Mouse (Mus musculus) lung, adult 18-20 months (tissue): ENCODE measurements at regions not wholly inside any gene's neighbourhood (a gene's known extent, or its start where the extent isn't known, plus 50 kb on each side); places are given as distances from the start of the nearest gene placed in this dataset.
"Not testable (repeated sequence)": the region's sequence is repeated elsewhere in the genome, so short reads cannot be mapped to it uniquely, and the experiment has no call there.

Source experiments
- DNase-seq, 2 experiments: peaks; one replicate each; pipeline ENCODE4 v3.0.0; 2022; ENCODE audit warnings: mixed read lengths in 2 of 2

DNA sequence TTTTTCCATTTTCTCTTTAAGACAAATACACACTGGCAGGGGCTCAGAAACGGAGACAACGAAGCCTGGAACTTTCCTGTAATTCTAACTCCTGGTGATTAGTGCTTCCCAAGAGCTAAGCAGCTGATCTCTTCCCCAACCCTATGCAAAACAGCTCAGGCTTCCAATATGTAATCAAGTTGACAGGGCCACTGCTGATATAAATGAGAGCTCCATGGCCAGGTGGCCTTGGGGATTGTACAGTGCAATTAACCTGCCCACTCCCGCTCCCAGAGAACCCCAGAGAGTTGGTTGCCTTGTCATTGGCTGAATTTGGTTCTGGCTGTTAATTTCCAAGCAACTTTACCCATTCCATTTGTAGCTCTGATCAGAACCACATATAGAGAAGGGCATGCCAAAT is 67.8 kb downstream of the 4933415F23Rik start:
- DNase-seq = no peak

DNA sequence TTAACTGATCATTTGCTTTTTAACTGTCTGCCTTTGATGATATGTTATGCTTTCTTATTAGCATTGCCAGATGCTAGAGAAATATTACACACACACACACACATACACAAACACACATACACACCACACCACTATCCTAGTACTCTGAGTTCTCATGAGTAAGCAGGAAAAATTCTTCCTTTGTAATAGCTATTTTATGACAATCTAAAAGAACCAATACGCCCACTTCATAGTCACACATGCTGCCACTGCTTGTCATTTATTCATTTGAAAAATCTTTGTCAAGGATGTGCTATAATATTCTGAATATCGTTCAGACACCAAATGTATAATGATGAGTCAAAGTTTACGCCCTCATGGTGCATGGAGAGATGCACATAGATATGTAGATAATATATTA is 78.5 kb downstream of the 4933415F23Rik start:
- DNase-seq = no peak

DNA sequence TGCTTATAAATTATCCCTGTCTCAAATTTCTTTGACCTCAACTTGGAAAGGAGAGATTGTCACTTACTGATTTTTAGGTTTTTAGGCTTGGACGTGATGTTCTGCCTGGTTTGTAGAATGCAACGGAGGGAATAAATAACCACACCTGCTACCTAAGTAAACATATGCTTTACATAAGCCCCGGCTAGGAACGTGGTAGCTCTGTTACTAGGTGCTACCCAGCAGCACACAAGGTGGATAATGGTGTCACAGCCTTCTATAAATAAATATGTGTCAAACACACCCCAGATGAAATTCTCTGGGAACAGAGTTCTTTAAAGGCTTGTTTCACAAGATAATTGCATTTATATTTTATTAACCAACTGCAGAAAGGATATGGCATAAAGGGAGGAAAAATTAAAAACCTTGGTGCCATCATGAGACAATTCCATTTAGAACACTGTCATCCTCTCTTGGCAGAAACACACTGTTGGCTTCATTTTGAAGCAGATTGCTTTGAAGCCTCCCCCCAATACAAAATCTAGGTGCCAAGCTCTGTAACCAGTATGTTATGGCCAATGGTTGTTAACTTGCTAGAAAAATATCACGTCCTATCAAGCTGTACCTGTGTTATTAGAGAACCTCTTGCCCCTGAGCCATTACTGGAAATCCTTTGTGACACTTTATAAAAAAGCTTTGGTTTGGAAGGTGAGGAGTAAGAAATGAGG is 94.1 kb downstream of the 4933415F23Rik start:
- no peak for DNase-seq

DNA sequence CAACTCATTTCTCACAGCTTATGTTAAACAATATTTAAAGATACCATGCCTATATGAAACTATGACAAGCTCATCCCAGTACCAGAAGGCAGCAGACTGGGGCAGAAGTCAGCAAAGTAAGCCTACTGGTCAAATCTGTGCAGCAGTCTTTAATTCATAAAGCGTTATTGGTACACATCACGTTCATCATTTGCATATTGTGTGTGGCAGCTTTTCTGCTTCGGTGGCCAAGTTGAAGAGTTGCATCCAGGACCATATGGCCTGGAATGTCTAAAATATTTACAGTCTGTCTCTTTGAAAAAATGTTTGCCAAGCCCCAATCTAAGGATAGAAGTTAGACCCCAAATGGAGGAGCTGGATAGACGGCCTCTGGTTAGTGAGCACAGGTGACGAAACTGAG is 97.2 kb downstream of the 4933415F23Rik start:
- DNase-seq = no peak

DNA sequence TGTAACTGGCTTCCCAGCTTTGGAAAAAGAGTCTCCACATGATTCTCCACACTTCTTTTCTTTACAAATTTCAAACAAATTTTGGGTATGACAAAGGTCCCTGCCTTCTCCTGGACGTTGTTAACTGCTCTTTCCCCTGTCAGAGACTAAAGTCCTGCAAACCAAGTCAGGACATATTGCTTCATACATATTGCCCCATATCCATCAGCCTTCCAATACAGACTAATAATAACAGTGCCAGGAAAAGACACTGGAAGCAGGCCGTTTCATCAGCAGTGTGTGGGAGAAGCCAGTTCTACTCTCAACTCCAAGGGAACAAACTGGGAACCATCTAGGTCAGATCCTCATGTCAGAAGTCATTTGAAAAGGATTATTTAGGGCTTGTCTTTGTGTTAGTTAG is 105.4 kb downstream of the 4933415F23Rik start:
- DNase-seq = no peak

DNA sequence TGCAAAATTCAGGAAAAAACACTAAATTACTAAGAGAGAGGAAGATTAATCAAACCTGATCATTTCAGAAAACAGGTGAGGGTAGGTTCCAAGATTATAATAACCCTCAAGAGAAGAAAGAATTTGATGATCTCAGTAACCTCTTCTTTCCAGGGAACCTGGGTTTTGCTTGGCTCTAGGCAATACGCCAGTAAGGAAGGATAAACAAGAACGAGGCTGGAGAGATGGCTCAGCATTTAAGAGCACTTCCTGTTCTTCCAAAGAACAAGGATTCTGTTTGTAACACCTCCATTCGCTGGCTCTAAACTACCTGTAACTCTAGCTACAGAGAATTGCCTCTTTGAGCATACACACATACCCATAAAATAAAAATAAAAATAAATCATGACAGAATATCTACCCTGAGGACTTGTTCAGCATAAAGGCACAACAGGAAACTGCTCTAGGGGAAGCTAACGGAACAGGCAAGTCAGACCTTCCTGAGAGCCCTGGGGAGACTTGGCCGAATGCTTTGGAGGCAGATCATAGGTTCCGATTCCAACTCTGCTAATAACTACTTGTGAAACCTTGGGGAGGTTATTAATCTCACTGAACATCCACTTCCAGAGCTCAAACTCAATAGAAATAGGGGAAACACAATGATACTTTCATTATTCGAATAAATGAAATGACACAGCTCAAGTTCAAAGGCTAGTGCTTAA is 112.4 kb downstream of the 4933415F23Rik start:
- no peak for DNase-seq

DNA sequence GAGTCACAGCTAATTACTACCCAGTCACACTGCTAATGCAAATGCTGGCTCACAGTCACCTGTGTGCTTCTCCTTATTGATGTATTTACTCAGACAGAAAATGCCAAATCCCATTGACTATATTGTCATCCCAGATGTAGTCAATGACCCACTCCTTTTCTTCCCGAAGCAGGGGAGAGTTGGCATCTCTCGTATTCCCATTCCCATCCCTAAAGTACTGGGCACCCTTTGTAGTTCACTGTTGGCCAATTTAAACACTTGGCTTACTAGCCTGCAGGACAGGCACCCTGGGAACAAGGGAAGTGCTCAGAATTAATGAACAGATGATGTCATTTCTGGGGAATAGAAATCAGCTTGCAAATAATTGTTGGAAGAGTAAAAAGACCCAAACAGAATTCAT is 114.5 kb downstream of the 4933415F23Rik start:
- no peak for DNase-seq

DNA sequence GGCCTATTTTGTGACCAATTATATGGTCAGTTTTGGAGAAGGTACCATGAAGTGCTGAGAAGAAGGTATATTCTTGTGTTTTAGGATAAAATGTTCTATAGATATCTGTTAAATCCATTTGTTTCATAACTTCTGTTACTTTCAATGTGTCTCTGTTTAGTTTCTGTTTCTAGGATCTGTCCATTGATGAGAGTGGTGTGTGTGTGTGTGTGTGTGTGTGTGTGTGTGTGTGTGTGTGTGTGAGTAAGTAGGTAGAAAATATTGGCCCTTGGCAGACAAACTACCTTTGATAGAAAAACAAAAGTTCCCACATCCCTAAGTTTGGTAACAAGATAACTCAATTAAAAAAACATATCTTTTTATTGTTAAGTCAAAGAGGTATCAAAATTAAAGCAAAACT is 117.8 kb downstream of the 4933415F23Rik start:
- not testable (repeated sequence) for DNase-seq

DNA sequence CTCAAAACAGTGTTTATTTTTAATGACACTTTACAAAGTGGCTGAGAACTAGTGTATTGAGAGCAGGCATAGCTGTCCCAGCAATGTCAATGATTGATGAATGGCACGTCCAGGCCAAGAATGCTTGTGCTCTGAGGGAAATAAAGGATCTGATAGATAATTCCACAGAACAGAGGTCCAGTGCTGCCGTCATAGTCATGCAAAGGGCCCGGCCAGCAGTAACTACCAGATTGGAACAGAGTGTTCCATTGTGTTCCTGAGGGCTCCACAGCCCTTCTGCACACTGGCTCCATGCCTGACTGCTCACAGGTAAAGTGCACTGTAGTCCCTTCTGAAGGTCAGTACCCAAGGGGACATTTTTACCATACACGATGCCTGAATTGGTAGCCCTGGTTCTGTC is 127.1 kb downstream of the 4933415F23Rik start:
- DNase-seq = no peak

DNA sequence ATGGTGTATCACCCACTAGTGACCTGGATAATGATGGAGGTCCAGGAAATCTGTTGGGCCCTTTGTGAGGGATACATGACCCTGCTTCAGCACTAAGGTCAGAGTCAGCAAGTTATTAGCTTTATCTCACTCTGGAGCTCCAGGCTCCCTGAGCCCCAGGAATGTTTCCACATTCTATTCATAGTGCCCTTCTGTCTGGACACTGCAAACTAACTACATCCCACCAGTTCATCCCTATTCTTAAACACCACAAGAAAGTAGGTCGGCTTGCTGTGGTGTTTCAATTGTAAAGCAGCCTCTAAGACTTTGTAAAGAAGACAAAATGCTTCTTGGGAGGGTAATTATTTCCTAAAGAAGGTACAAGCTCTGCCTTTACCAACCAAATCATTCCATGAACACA is 138.2 kb upstream of the Rims1 start:
- no peak for DNase-seq

DNA sequence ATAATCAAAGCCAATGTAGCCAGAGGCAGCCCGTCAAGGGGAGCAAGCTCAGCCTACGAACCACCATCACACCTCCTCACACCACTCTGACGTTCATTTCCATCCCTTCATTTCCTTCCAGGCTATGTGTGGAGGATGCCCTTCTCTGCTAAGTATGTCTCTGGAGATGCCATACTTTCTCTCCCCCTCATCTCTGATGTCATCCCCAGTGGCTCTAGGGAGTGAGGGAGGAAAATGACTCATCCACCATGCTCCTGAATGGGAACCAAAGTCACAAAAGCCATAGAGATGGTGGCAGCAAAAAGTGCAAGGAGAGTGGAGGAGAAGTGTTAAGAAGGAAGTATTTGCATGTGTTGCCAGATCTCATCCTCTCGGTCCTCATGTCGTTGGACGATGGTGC is 134.0 kb upstream of the Rims1 start:
- DNase-seq = no peak

DNA sequence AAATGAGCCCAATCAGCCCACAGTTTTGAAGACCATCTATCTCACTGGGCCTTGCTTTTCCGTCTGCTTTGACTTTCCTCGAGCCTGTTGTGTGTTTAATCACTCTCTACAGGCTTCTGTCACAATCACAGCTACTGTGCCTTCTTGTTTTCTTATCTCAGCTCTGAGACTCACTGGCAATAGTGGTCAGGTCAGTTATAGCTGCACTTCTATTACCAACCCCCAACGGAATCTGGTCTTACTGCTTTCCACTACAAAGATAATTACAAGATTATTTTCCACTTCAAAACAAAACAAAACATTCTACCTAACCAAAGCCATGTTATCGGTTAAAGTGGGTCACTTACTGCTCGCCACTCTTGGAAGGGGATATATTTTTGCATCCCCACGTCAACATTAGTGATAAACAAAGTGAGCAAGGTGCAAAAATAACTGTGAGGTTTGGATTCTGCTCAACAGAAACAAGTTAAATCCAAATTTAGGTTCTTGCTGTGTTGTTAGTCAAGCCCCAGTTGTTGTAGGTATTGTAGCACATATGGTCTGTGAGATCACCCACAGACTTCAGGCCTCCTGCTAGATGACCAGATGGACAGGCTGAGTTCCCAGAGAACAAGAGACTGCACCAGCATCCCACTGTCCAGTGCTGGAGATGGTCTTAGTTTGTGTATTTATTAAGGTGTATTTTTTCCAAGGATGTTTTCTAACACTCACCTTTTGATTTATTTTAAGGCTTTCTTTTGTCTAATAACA is 125.5 kb upstream of the Rims1 start:
- DNase-seq = no peak

DNA sequence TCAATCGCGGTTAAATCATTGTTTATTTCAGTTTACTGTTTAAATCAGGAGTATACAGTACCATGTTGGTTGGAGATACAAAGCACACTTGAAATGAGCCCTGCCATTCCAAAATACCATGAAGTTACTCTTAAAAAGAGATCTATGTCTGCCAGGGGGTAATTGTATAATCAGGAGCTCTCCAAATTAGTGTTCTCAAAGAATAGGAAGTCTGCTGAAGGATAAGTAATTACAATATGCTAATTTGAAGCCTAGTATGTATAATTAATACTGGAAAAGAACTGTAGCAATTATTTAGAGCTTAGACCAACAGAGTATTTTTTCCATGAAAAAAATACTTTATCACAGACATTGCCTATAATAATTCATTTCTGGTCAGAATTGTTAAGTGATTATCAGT is 97.2 kb upstream of the Rims1 start:
- no peak for DNase-seq

DNA sequence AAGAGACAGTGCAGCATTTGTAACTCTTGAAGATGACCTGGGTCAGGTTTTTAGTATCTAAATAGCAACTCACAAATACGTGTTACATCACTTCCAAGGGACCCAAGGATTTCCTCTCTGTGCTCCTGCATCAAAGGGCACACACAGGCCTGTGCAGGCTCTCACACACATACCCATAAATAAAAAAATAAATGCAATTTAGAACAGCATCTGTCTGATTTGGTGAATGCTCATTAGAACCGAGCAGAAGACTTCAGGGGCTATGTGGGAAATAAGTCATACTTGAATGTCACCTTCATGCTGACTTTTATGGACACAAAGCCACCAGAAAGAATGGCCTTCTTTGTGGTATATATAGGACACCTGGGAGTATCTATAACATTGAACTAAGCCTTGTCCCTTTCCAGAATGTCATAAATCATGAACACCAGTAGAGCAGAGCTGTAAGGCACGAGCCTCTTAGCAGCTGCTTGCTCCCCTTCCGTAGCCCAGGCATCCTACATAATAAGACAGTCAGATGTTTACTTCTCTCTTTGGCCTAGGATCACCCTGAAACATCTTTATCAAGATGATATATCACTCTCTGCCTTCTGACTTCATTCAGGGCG is 95.3 kb upstream of the Rims1 start:
- DNase-seq = no peak

DNA sequence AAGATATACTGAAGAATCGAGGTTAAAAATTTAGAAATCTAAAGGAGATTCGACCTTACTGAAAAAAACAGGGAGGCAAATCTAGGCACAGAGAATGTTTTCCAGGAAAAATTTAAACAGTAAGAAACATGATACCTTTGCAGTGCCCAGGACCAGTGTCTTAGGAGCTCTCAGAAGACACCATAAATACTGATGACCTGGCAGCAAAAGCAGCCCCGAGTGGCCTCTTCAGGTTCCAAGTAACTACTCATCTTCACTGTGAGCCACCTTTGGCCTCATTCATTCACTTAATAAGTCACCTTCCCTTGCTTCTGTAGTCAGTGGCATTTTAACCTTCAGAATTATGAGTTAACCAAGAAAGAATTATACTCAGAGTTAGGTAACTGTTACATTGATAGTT is 89.3 kb upstream of the Rims1 start:
- no peak for DNase-seq

DNA sequence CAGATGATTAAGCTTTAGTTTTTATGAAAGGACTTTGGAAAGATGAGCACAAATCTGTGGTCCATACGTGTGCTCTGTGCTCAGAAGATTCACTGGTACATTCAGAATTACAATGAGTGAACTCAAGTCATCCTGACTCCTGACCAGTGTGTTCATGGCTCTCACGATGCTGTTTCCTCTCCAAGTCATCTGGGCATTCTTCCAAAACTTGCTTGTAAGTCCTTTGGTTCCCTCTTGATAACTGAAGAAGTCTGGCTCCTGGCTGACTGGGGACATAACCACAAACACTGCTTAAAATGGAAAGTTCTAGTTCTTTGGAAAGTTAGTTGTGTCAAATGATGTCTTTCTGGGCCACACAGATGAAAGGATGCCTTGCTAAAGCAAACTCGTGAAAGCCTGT is 57.2 kb upstream of the Rims1 start:
- DNase-seq = peak in 1 of 2 experiments; percentile 0
